8 mouse cellular contexts compared by ENCODE assay signal in the genomic region with DNA sequence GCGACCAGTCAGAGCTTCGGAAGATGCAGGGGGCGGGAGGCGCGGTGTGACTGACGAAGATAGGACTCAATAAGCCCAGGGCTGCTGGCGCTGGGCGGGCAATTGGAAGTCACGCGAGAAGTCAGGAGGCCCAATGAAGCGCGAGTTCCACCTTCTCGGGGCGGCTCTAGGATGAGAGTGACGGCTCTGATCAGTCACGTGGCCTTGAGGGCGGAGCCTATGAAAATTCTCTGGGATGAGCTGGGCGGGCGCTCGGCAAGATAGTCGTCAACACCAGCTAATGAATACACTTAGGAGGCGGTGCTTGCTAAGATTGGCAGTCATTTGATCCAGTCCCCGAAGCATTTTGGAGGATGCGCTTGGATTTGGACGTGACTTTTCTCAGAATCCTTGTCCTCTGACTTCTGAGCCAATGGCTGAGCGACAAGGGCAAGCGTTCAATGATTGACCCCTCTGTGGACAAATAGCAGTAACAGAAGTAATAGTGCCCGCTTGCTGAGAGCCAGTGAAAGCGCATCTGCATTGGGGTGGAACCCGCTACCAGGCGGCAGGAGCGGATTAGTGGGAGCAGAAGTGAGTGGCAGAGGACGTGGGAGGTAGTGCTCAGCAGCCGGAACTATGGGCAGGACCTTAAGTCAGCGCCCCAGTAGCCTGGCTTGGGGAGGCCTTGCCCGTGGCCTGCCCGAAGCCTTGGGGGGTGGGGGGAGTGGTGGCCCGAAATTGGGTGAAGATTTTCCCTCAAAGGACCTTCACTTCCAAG. TPM values are rescaled to one million over a fixed set of nuclear protein-coding genes. Genes with fewer than 3 reads are reported as not detected.
DNase-seq lines count a peak whose midpoint lies in the region; ATAC-seq and TF ChIP-seq lines count a peak whose summit lies in the region.

No protein-coding gene starts in this region.

- peak; percentile 100 for DNase-seq in c-Kit-positive CD71-positive TER-119-negative erythroid progenitor cells, embryonic 14.5 days (ENCODE audit: low read depth)
- DNase-seq in forebrain, embryonic 11.5 days (ENCODE audit: low spot score), result peak; percentile 99
- DNase-seq in kidney, postnatal 36 days, result peak; percentile 100
- DNase-seq in telencephalon, adult 2 months (ENCODE audit: low read depth, low spot score), result peak; percentile 100

- H3K27me3 ChIP-seq in E14TG2a.4 (ENCODE audit: insufficient read depth, low read length), result peaks cover 6% of the 10 kb centered on the region
- H3K27me3 ChIP-seq in forebrain, embryonic 11.5 days (ENCODE audit: control insufficient read depth, insufficient read depth, low read length), result no peaks in the 10 kb centered on the region
- H3K27me3 ChIP-seq in heart, embryonic 16.5 days (ENCODE audit: control insufficient read depth, insufficient read depth, low read length), result no peaks in the 10 kb centered on the region
- no peaks in the 10 kb centered on the region for H3K27me3 ChIP-seq in liver, embryonic 15.5 days
- no peaks in the 10 kb centered on the region for H3K27me3 ChIP-seq in neural tube, embryonic 12.5 days (replicated peaks)

- peak overlapping the region; percentile 82 for H3K27ac ChIP-seq in forebrain, embryonic 11.5 days (ENCODE audit: low read depth, low read length)
- peak overlapping the region; percentile 85 for H3K27ac ChIP-seq in heart, embryonic 16.5 days (ENCODE audit: low read length)
- peak overlapping the region; percentile 93 for H3K27ac ChIP-seq in liver, embryonic 15.5 days (replicated peaks)
- H3K27ac ChIP-seq in neural tube, embryonic 12.5 days, result peak overlapping the region; percentile 54; the same call in 1 of the 2 replicates

- H3K9me3 ChIP-seq in E14TG2a.4 (ENCODE audit: low read length), result no peaks in the 10 kb centered on the region
- no peaks in the 10 kb centered on the region for H3K9me3 ChIP-seq in forebrain, embryonic 11.5 days (ENCODE audit: control insufficient read depth, low read length)
- H3K9me3 ChIP-seq in heart, embryonic 16.5 days (replicated peaks; ENCODE audit: control insufficient read depth, low read length), result no peaks in the 10 kb centered on the region
- H3K9me3 ChIP-seq in liver, embryonic 15.5 days (replicated peaks), result no peaks in the 10 kb centered on the region
- H3K9me3 ChIP-seq in neural tube, embryonic 12.5 days, result no peaks in the 10 kb centered on the region

- peak overlapping the region; percentile 93 for H3K4me3 ChIP-seq in E14TG2a.4 (replicated peaks; ENCODE audit: low read length)
- peak overlapping the region; percentile 98 for H3K4me3 ChIP-seq in forebrain, embryonic 11.5 days (ENCODE audit: low read depth, low read length)
- peak overlapping the region; percentile 49 for H3K4me3 ChIP-seq in heart, embryonic 16.5 days (ENCODE audit: low read length)
- peak overlapping the region; percentile 97 for H3K4me3 ChIP-seq in liver, embryonic 15.5 days (replicated peaks)
- H3K4me3 ChIP-seq in neural tube, embryonic 12.5 days, result peak overlapping the region; percentile 92

- peaks cover 30% of the 10 kb centered on the region for H3K36me3 ChIP-seq in E14TG2a.4 (ENCODE audit: insufficient read depth, low read length)
- H3K36me3 ChIP-seq in forebrain, embryonic 11.5 days (ENCODE audit: control insufficient read depth, insufficient read depth, low read length), result peaks cover 8% of the 10 kb centered on the region; the same call in 1 of the 2 replicates
- H3K36me3 ChIP-seq in heart, embryonic 16.5 days (ENCODE audit: control insufficient read depth, insufficient read depth), result peaks cover 9% of the 10 kb centered on the region
- peaks cover 22% of the 10 kb centered on the region for H3K36me3 ChIP-seq in liver, embryonic 15.5 days (replicated peaks)
- peaks cover 22% of the 10 kb centered on the region for H3K36me3 ChIP-seq in neural tube, embryonic 12.5 days

- peak overlapping the region; percentile 61 for H3K4me2 ChIP-seq in forebrain, embryonic 11.5 days (ENCODE audit: low read depth, low read length, severe bottlenecking)
- H3K4me2 ChIP-seq in heart, embryonic 16.5 days (ENCODE audit: low read depth, low read length), result peak overlapping the region; percentile 67
- H3K4me2 ChIP-seq in liver, embryonic 15.5 days, result peak overlapping the region; percentile 90
- H3K4me2 ChIP-seq in neural tube, embryonic 12.5 days (replicated peaks), result peak overlapping the region; percentile 62

- WGBS in forebrain, embryonic 11.5 days, result under 1% methylated on average over 38 of the region's 38 CpGs
- under 1% methylated on average over 38 of the region's 38 CpGs for WGBS in heart, embryonic 16.5 days
- under 1% methylated on average over 38 of the region's 38 CpGs for WGBS in liver, embryonic 15.5 days (ENCODE audit: insufficient replicate concordance)
- WGBS in neural tube, embryonic 12.5 days, result under 1% methylated on average over 38 of the region's 38 CpGs

- H3K4me1 ChIP-seq in E14TG2a.4 (replicated peaks; ENCODE audit: low read depth, low read length), result peaks cover 54% of the 10 kb centered on the region
- peaks cover 11% of the 10 kb centered on the region; the same call in 1 of the 2 replicates for H3K4me1 ChIP-seq in forebrain, embryonic 11.5 days (replicated peaks; ENCODE audit: control insufficient read depth, insufficient read depth, low read length)
- peaks cover 14% of the 10 kb centered on the region for H3K4me1 ChIP-seq in heart, embryonic 16.5 days (ENCODE audit: control insufficient read depth, insufficient read depth, low read length)
- H3K4me1 ChIP-seq in liver, embryonic 15.5 days (replicated peaks), result peaks cover 46% of the 10 kb centered on the region
- H3K4me1 ChIP-seq in neural tube, embryonic 12.5 days, result peaks cover 18% of the 10 kb centered on the region

- peak; percentile 98 for ATAC-seq in forebrain, embryonic 11.5 days (replicated peaks; ENCODE audit: low FRiP score)
- ATAC-seq in heart, embryonic 16.5 days (replicated peaks; ENCODE audit: extremely low read depth, insufficient read depth, low FRiP score), result peak; percentile 95
- ATAC-seq in liver, embryonic 15.5 days (ENCODE audit: insufficient read depth), result peak; percentile 88
- peak; percentile 99 for ATAC-seq in neural tube, embryonic 12.5 days (ENCODE audit: low FRiP score, low read depth)

- no peak for TF ChIP-seq CTCF in E14TG2a.4 (conservative IDR thresholded peaks at IDR 0.05; ENCODE audit: low read length)

- peak overlapping the region; percentile 58 for H3K9ac ChIP-seq in forebrain, embryonic 11.5 days (ENCODE audit: low read length)
- H3K9ac ChIP-seq in heart, embryonic 16.5 days (ENCODE audit: low read length), result peak overlapping the region; percentile 67
- peak overlapping the region; percentile 74 for H3K9ac ChIP-seq in liver, embryonic 15.5 days
- H3K9ac ChIP-seq in neural tube, embryonic 12.5 days, result peak overlapping the region; percentile 99

RNA-seq across cellular contexts. Expression of a gene that starts 0.5 kb away (rescaled TPM):
- 62.9 and 67.6 TPM in 2 replicates for polyA plus RNA-seq in forebrain, embryonic 11.5 days (2014; fragmentation: Nextera tagmentation; extraction: Ambion mirVana)
- polyA plus RNA-seq in heart, embryonic 16.5 days (2015; fragmentation: Nextera tagmentation; extraction: Ambion mirVana), result 16.5 and 22.8 TPM in 2 replicates
- polyA plus RNA-seq in liver, embryonic 15.5 days (2015; fragmentation: Nextera tagmentation; extraction: Ambion mirVana), result 20.9 and 21.4 TPM in 2 replicates
- 53.1 and 55.8 TPM in 2 replicates for polyA plus RNA-seq in neural tube, embryonic 12.5 days (2016; fragmentation: Nextera tagmentation; extraction: Ambion mirVana)

RNA-seq across cellular contexts. Expression of a gene that starts 9.6 kb away (rescaled TPM):
- not detected in 2 replicates for polyA plus RNA-seq in forebrain, embryonic 11.5 days (2014; fragmentation: Nextera tagmentation; extraction: Ambion mirVana)
- polyA plus RNA-seq in heart, embryonic 16.5 days (2015; fragmentation: Nextera tagmentation; extraction: Ambion mirVana), result not detected in 2 replicates
- polyA plus RNA-seq in liver, embryonic 15.5 days (2015; fragmentation: Nextera tagmentation; extraction: Ambion mirVana), result not detected in 2 replicates
- 0.25 TPM in 1 of 2 replicates, not detected in the other for polyA plus RNA-seq in neural tube, embryonic 12.5 days (2016; fragmentation: Nextera tagmentation; extraction: Ambion mirVana)

RNA-seq across cellular contexts. Expression of a gene that starts 20.6 kb away (rescaled TPM):
- 0.27 and 0.39 TPM in 2 replicates for polyA plus RNA-seq in forebrain, embryonic 11.5 days (2014; fragmentation: Nextera tagmentation; extraction: Ambion mirVana)
- 0.32 and 0.41 TPM in 2 replicates for polyA plus RNA-seq in heart, embryonic 16.5 days (2015; fragmentation: Nextera tagmentation; extraction: Ambion mirVana)
- polyA plus RNA-seq in liver, embryonic 15.5 days (2015; fragmentation: Nextera tagmentation; extraction: Ambion mirVana), result 0.20 and 0.36 TPM in 2 replicates
- 0.28 and 0.33 TPM in 2 replicates for polyA plus RNA-seq in neural tube, embryonic 12.5 days (2016; fragmentation: Nextera tagmentation; extraction: Ambion mirVana)

RNA-seq across cellular contexts. Expression of a gene that starts 20.8 kb away (rescaled TPM):
- polyA plus RNA-seq in forebrain, embryonic 11.5 days (2014; fragmentation: Nextera tagmentation; extraction: Ambion mirVana), result 77.3 and 82.7 TPM in 2 replicates
- 44.1 and 45.6 TPM in 2 replicates for polyA plus RNA-seq in heart, embryonic 16.5 days (2015; fragmentation: Nextera tagmentation; extraction: Ambion mirVana)
- polyA plus RNA-seq in liver, embryonic 15.5 days (2015; fragmentation: Nextera tagmentation; extraction: Ambion mirVana), result 46.8 and 48.8 TPM in 2 replicates
- 71.2 and 76.7 TPM in 2 replicates for polyA plus RNA-seq in neural tube, embryonic 12.5 days (2016; fragmentation: Nextera tagmentation; extraction: Ambion mirVana)

RNA-seq across cellular contexts. Expression of a gene that starts 27.1 kb away (rescaled TPM):
- 1.5 and 1.9 TPM in 2 replicates for polyA plus RNA-seq in forebrain, embryonic 11.5 days (2014; fragmentation: Nextera tagmentation; extraction: Ambion mirVana)
- 1.1 and 4.8 TPM in 2 replicates for polyA plus RNA-seq in heart, embryonic 16.5 days (2015; fragmentation: Nextera tagmentation; extraction: Ambion mirVana)
- 11.1 and 11.2 TPM in 2 replicates for polyA plus RNA-seq in liver, embryonic 15.5 days (2015; fragmentation: Nextera tagmentation; extraction: Ambion mirVana)
- 1.1 and 1.2 TPM in 2 replicates for polyA plus RNA-seq in neural tube, embryonic 12.5 days (2016; fragmentation: Nextera tagmentation; extraction: Ambion mirVana)

Comparison
In these comparisons a context has a peak if more than half of its experiments do, and no peak if none do; other contexts are left out.
1. Peak in every context shown above with its lines: DNase-seq, ATAC-seq, H3K4me3 ChIP-seq and H3K27ac ChIP-seq.